Mouse (Mus musculus) lung, adult 2 months (tissue): ENCODE results near the gene Ulk2. TPM values are rescaled to one million over a fixed set of nuclear protein-coding genes. Genes with fewer than 3 reads are reported as not detected.

Experiments used
- DNase-seq: peaks from one replicate; pipeline ENCODE4 v3.0.0; 2022
- H3K4me1 ChIP-seq: fragments of 200-500 bp; 2 replicates; pipeline ENCODE4 v1.6.1; 2011; ENCODE audit warnings: low read length; ENCODE audit not compliant: control insufficient read depth, insufficient read depth
- H3K4me3 ChIP-seq: fragments of 200-500 bp; replicated peaks from 2 replicates; pipeline ENCODE3; 2011; ENCODE audit warnings: low read depth, mild to moderate bottlenecking, control low read depth, low read length; ENCODE audit errors: extremely low read depth
- CTCF ChIP-seq: fragments of 200-500 bp; IDR thresholded peaks from 2 replicates; pipeline ENCODE4 v1.5.1; 2011; ENCODE audit warnings: mild to moderate bottlenecking, low read length, control low read depth; ENCODE audit not compliant: insufficient read depth
- POLR2A ChIP-seq: fragments of 200-500 bp; IDR thresholded peaks from 2 replicates; pipeline ENCODE4 v1.6.1; 2011; ENCODE audit warnings: low read depth, mild to moderate bottlenecking, control low read depth, low read length, borderline replicate concordance; ENCODE audit errors: extremely low read depth
- WGBS: fragments of 180-500 bp; shearing (Covaris S2); methylation state at CpG from one replicate; pipeline ENCODE4 v1.1.7; 2018; 5-methylcytosine and 5-hydroxymethylcytosine counted together
- polyA plus RNA-seq: library from polyadenylated mRNA; depleted of rRNA; stranded (reverse); fragments of >200 nt; gene quantifications from 2 replicates; pipeline ENCODE4 v1.2.3, GENCODE M21; 2012

Ulk2 gene
- polyA plus RNA-seq, 1 experiment = 73.2 TPM

- 82% methylated on average over 4 of the region's 4 CpGs for WGBS
- Histone ChIP-seq H3K4me3 (no peak overlapping the region), H3K4me1 (no peaks in the 10 kb centered on the region)
- no peak for DNase-seq
- TF ChIP-seq CTCF (no peak), POLR2A (no peak)
These were observed 80.2 kb downstream of the Ulk2 start for GRCm38 (mm10) chr11:61774551-61775149.

GRCm38 (mm10) chr11:61761584-61762407 is 93.1 kb downstream of the Ulk2 start, which contains the start of gene Prpsap2:
Prpsap2 (minus strand) TSS chr11:61762088.
- H3K4me3 ChIP-seq = peak within 1 kb of the TSS; percentile 26
- peaks cover 3% of the 10 kb centered on the region for H3K4me1 ChIP-seq
- under 1% methylated on average over 48 of the region's 51 CpGs for WGBS
- DNase-seq = peak; percentile 99
- TF ChIP-seq CTCF (no peak), POLR2A (peak; percentile 80; the same call in 1 of the 2 replicates)

DNA sequence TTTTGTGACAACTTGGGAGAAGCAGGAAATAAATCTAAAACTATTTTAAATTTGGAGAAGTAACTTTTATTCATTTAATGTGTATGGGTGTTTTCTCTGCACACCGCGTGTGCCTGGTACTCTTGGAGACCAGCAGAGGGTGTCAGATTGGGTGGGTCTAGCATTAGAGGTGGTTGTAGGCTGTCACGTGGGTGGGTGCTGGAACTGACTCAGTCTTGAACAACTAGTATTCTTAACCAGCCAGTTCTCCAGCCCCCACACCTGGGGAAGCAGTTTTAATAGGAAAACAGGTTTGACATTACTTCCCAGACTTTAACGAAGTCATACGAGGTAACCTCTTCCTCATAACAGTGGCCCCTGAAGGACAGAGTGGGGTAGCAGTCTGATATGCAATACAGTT is 94.4 kb downstream of the Ulk2 start:
- H3K4me3 ChIP-seq = no peak overlapping the region
- peaks cover 3% of the 10 kb centered on the region for H3K4me1 ChIP-seq
- WGBS = 59% methylated on average over 5 of the region's 5 CpGs
- TF ChIP-seq CTCF (0 out of 2 replicates have a peak, but pooled peaks have one; percentile 7), POLR2A (no peak)
- DNase-seq = no peak

DNA sequence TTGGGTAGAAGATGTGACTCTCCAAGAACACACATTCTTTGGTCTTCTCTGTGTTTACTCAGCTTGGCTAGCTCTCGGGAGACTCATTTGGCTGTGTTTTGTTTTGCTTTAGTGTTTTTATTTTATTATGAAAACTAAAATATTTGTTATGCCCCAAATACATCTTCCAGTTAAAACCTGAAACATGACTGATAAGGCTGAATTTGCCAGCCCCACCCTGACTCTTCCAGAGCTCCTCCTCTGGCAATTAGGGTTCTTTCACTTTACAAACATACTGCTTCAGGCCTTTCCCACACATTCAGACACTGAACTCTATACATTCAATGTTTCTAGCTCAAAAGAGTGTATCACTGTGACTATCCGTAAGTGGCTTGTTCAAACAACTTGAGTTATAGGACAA is 97.7 kb downstream of the Ulk2 start:
- H3K4me1 ChIP-seq = peaks cover 3% of the 10 kb centered on the region
- TF ChIP-seq CTCF = no peak
- TF ChIP-seq POLR2A = no peak
- WGBS = 65% methylated on average over 2 of the region's 2 CpGs
- no peak for DNase-seq
- no peak overlapping the region for H3K4me3 ChIP-seq

GRCm38 (mm10) chr11:61751612-61752011 is 103.3 kb downstream of the Ulk2 start:
- no peak for DNase-seq
- TF ChIP-seq CTCF (peak; percentile 54), POLR2A (no peak)
- no peak overlapping the region for H3K4me3 ChIP-seq
- 80% methylated on average over 5 of the region's 5 CpGs for WGBS
- no peaks in the 10 kb centered on the region for H3K4me1 ChIP-seq

- 55% methylated on average over 3 of the region's 3 CpGs for WGBS
- TF ChIP-seq CTCF (no peak), POLR2A (no peak)
- DNase-seq = no peak
- no peak overlapping the region for H3K4me3 ChIP-seq
- no peaks in the 10 kb centered on the region; the same call in 1 of the 2 replicates for H3K4me1 ChIP-seq
These were observed 107.7 kb downstream of the Ulk2 start for GRCm38 (mm10) chr11:61747161-61747560.

DNA sequence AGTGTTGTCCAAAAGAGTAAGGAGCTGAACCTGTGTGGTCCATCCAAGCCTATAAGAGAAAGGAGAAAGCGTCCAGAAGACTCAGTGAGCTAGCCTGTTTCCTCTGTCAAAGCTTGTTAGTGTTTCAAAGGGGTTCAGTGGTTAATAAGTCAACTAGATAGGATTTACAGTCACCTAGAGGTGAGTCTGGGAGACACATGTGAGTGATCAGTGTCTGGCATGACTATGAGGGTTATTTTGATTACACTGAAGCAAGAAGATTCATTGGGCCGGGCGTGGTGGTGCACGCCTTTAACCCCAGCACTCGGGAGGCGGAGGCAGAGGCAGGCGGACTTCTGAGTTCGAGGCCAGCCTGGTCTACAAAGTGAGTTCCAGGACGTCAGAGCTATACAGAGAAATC is 109.1 kb downstream of the Ulk2 start:
- DNase-seq = no peak
- Histone ChIP-seq H3K4me1 (no peaks in the 10 kb centered on the region; the same call in 1 of the 2 replicates), H3K4me3 (no peak overlapping the region)
- 94% methylated on average over 9 of the region's 9 CpGs for WGBS
- TF ChIP-seq POLR2A = no peak
- TF ChIP-seq CTCF = no peak

DNA sequence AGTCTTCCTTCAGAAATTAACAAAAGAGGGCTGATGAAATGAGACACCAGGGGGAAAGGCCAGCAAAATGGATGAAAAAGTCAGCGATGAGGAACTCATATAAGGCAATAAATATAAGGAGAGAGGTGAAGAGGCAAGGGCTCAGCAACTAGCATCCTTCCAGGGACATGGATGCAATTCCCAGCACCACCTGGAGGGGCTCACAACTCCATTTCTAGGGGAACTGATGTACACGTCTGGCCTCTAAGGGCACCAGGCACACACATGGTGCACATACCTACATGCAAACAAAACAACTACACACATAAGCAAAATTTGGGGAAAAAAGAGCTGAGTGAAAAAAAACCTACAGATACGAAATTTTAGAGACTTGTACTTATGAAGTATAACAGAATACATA is 110.4 kb downstream of the Ulk2 start:
- no peaks in the 10 kb centered on the region; the same call in 1 of the 2 replicates for H3K4me1 ChIP-seq
- no peak overlapping the region for H3K4me3 ChIP-seq
- TF ChIP-seq POLR2A = no peak
- TF ChIP-seq CTCF = peak; percentile 6; the same call in 1 of the 2 replicates
- WGBS = 76% methylated on average over 3 of the region's 3 CpGs
- DNase-seq = no peak

DNA sequence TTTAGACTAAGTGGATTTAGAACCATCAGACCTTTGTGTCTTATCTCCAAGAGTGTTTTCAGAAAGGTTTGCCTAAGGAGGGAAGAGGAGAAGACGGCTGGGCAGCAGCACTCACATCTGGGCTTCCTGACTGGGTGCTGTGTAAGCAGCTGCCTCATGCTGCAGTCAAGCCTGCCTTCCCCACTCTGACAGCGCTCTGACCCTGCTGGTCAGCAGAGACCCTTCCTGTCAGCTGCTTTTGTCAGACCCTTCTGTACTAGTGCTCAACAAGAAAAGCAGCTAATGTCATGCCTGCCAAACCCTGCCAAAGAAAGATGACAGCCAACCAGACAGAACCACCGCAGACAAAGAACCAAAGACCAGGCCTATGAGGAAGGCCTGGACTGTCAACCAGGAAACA is 111.1 kb downstream of the Ulk2 start:
- TF ChIP-seq POLR2A (no peak), CTCF (no peak)
- WGBS = 83% methylated on average over 3 of the region's 3 CpGs
- no peak overlapping the region for H3K4me3 ChIP-seq
- no peak for DNase-seq
- no peaks in the 10 kb centered on the region; the same call in 1 of the 2 replicates for H3K4me1 ChIP-seq

DNA sequence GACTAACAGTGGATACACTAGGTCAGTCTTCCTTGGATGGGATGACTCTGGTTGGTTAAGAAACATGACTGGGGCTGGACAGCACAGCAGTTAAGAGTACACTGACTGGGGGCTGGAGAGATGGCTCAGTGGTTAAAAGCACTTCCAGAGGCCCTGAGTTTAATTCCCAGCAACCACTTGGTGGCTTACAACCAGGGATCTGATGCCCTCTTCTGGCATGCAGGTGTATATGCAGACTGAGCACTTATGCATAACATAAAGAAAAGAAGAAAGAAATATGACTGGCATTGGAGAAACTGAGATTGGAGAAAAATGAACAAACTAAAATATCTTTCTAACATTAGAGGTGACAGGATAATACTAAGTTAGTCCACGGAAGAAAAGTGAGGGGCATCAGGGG is 114.4 kb downstream of the Ulk2 start:
- no peak overlapping the region for H3K4me3 ChIP-seq
- 94% methylated on average over 1 of the region's 1 CpGs for WGBS
- no peaks in the 10 kb centered on the region; the same call in 1 of the 2 replicates for H3K4me1 ChIP-seq
- no peak for TF ChIP-seq POLR2A
- TF ChIP-seq CTCF = no peak
- no peak for DNase-seq
